Mouse (Mus musculus) thymus, adult 2 months (tissue): ENCODE measurements around the gene Gprc5c. TPM values are rescaled to one million over a fixed set of nuclear protein-coding genes. Genes with fewer than 3 reads are reported as not detected.

ENCODE experiments used
- DNase-seq: peaks from one replicate; pipeline ENCODE4 v3.0.0; 2021
- H3K27ac ChIP-seq: fragments of 200-500 bp; 2 replicates; pipeline ENCODE4 v1.5.1; 2012; ENCODE audit warnings: low read length, control low read depth; ENCODE audit not compliant: control insufficient read depth, insufficient read depth
- H3K27me3 ChIP-seq: fragments of 200-500 bp; 2 replicates; pipeline ENCODE4 v1.6.1; 2012; ENCODE audit warnings: mild to moderate bottlenecking, low read length, moderate library complexity, mixed read lengths; ENCODE audit not compliant: control insufficient read depth, insufficient read depth
- H3K36me3 ChIP-seq: fragments of 200-500 bp; 2 replicates; pipeline ENCODE4 v1.6.1; 2012; ENCODE audit warnings: mild to moderate bottlenecking, low read length, moderate library complexity; ENCODE audit not compliant: control insufficient read depth, insufficient read depth
- H3K4me1 ChIP-seq: fragments of 200-500 bp; replicated peaks from 2 replicates; pipeline ENCODE4 v1.6.1; 2012; ENCODE audit warnings: low read length; ENCODE audit not compliant: control insufficient read depth, insufficient read depth
- H3K4me3 ChIP-seq: fragments of 200-500 bp; 2 replicates; pipeline ENCODE4 v1.5.1; 2012; ENCODE audit warnings: mild to moderate bottlenecking, low read length, control low read depth, moderate library complexity; ENCODE audit not compliant: control insufficient read depth, insufficient read depth
- CTCF ChIP-seq: fragments of 200-500 bp; IDR thresholded peaks from 2 replicates; pipeline ENCODE4 v1.5.1; 2012; ENCODE audit warnings: mild to moderate bottlenecking, control low read depth, low read length, moderate library complexity, borderline replicate concordance; ENCODE audit not compliant: control insufficient read depth, poor library complexity, insufficient read depth; ENCODE audit errors: extremely low read depth
- POLR2A ChIP-seq: fragments of 200-500 bp; IDR thresholded peaks from 2 replicates; pipeline ENCODE4 v1.6.1; 2012; ENCODE audit warnings: mild to moderate bottlenecking, low read length, control low read depth, moderate library complexity; ENCODE audit not compliant: control insufficient read depth, poor library complexity, insufficient read depth; ENCODE audit errors: extremely low read depth
- WGBS: fragments of 180-500 bp; shearing (Covaris S2); methylation state at CpG from one replicate; pipeline ENCODE4 v1.1.7; 2018; 5-methylcytosine and 5-hydroxymethylcytosine counted together
- polyA plus RNA-seq: library from polyadenylated mRNA; depleted of rRNA; stranded (reverse); fragments of >200 nt; gene quantifications from 2 replicates; pipeline ENCODE4 v1.2.3, GENCODE M21; 2012

Gprc5c gene
- polyA plus RNA-seq, 1 experiment = 5.4 TPM

- no peak for DNase-seq
- Histone ChIP-seq H3K4me3 (no peak overlapping the region), H3K4me1 (peaks cover 9% of the 10 kb centered on the region), H3K27me3 (no peaks in the 10 kb centered on the region), H3K36me3 (no peaks in the 10 kb centered on the region), H3K27ac (no peak overlapping the region)
- 81% methylated on average over 3 of the region's 3 CpGs for WGBS
- TF ChIP-seq CTCF (no peak), POLR2A (no peak)
These were observed 30.5 kb upstream of the Gprc5c start for GRCm38 (mm10) chr11:114820444-114820843.

GRCm38 (mm10) chr11:114821325-114821724 lies 29.6 kb upstream of the Gprc5c start:
- Histone ChIP-seq H3K4me3 (no peak overlapping the region), H3K27ac (no peak overlapping the region), H3K36me3 (no peaks in the 10 kb centered on the region), H3K4me1 (0 out of 2 replicates have a peak, but pooled peaks cover 5% of the 10 kb centered on the region), H3K27me3 (no peaks in the 10 kb centered on the region)
- no peak for DNase-seq
- no peak for TF ChIP-seq POLR2A
- WGBS = 8% methylated on average over 1 of the region's 1 CpGs

- Histone ChIP-seq H3K4me3 (no peak overlapping the region), H3K27ac (no peak overlapping the region), H3K4me1 (0 out of 2 replicates have a peak, but pooled peaks cover 5% of the 10 kb centered on the region), H3K36me3 (no peaks in the 10 kb centered on the region), H3K27me3 (no peaks in the 10 kb centered on the region)
- TF ChIP-seq POLR2A = no peak
- TF ChIP-seq CTCF = no peak
- DNase-seq = no peak
- 94% methylated on average over 12 of the region's 12 CpGs for WGBS
These were observed 28.2 kb upstream of the Gprc5c start for GRCm38 (mm10) chr11:114822727-114823126.

GRCm38 (mm10) chr11:114823199-114823725 lies 27.7 kb upstream of the Gprc5c start:
- no peak overlapping the region for H3K4me3 ChIP-seq
- TF ChIP-seq CTCF (no peak), POLR2A (no peak)
- 0 out of 2 replicates have a peak, but pooled peaks cover under 1% of the 10 kb centered on the region for H3K4me1 ChIP-seq
- no peaks in the 10 kb centered on the region for H3K27me3 ChIP-seq
- WGBS = 94% methylated on average over 11 of the region's 11 CpGs
- DNase-seq = no peak
- H3K27ac ChIP-seq = no peak overlapping the region
- no peaks in the 10 kb centered on the region for H3K36me3 ChIP-seq

GRCm38 (mm10) chr11:114826686-114827085 lies 24.3 kb upstream of the Gprc5c start:
- TF ChIP-seq CTCF (no peak), POLR2A (no peak)
- peaks cover 9% of the 10 kb centered on the region; the same call in 1 of the 2 replicates for H3K4me1 ChIP-seq
- H3K4me3 ChIP-seq = no peak overlapping the region
- H3K27me3 ChIP-seq = no peaks in the 10 kb centered on the region
- no peaks in the 10 kb centered on the region for H3K36me3 ChIP-seq
- no peak for DNase-seq
- H3K27ac ChIP-seq = no peak overlapping the region
- WGBS = 19% methylated on average over 5 of the region's 5 CpGs

GRCm38 (mm10) chr11:114829499-114830432 lies 21.2 kb upstream of the Gprc5c start:
- H3K27me3 ChIP-seq = no peaks in the 10 kb centered on the region
- 28% methylated on average over 24 of the region's 24 CpGs for WGBS
- no peak overlapping the region for H3K27ac ChIP-seq
- DNase-seq = no peak
- H3K4me1 ChIP-seq = peaks cover 9% of the 10 kb centered on the region; the same call in 1 of the 2 replicates
- no peak overlapping the region for H3K4me3 ChIP-seq
- no peaks in the 10 kb centered on the region for H3K36me3 ChIP-seq
- TF ChIP-seq POLR2A (no peak), CTCF (no peak)
